Mouse (Mus musculus) myocyte (in vitro differentiated cells): ENCODE results near the gene Gm49358.

Source experiments
- CEBPB ChIP-seq: IDR thresholded peaks from 2 replicates; pipeline ENCODE4 v1.6.1; 2011; ENCODE audit warnings: mild to moderate bottlenecking, moderate library complexity; ENCODE audit not compliant: poor library complexity, insufficient read depth, severe bottlenecking
- E2F4 ChIP-seq: IDR thresholded peaks from one replicate; pipeline ENCODE4 v1.6.1; 2011; ENCODE audit warnings: mild to moderate bottlenecking, control low read depth, moderate library complexity; ENCODE audit not compliant: insufficient read depth
- MAX ChIP-seq: IDR thresholded peaks from one replicate; pipeline ENCODE4 v1.6.1; 2011; ENCODE audit warnings: low read depth, mild to moderate bottlenecking, control low read depth
- MYOD1 ChIP-seq, 3 experiments: IDR thresholded peaks; one replicate each; pipeline ENCODE4 v1.6.1; 2011; ENCODE audit warnings: control low read depth in 2 of 3, low read depth in 2 of 3, mild to moderate bottlenecking in 2 of 3, moderate library complexity in 1 of 3; ENCODE audit not compliant: insufficient read length in 2 of 3, control insufficient read depth in 1 of 3
- MYOG ChIP-seq, 3 experiments: IDR thresholded peaks; one replicate each; pipeline ENCODE4 v1.6.1; 2011; ENCODE audit warnings: control low read depth in 2 of 3, low read depth in 2 of 3, mild to moderate bottlenecking in 2 of 3; ENCODE audit not compliant: insufficient read length in 2 of 3, control insufficient read depth in 1 of 3, insufficient read depth in 1 of 3
- POLR2A ChIP-seq: IDR thresholded peaks from one replicate; pipeline ENCODE4 v1.6.1; 2011; ENCODE audit warnings: low read depth, mild to moderate bottlenecking, control low read depth, moderate library complexity; ENCODE audit not compliant: insufficient read length
- POLR2AphosphoS2 ChIP-seq: IDR thresholded peaks from one replicate; pipeline ENCODE4 v1.6.1; 2011; ENCODE audit warnings: low read depth, control low read depth; ENCODE audit not compliant: insufficient read length
- REST ChIP-seq: IDR thresholded peaks from one replicate; pipeline ENCODE4 v1.6.1; 2011; ENCODE audit warnings: mild to moderate bottlenecking, control low read depth, moderate library complexity; ENCODE audit not compliant: insufficient read depth, insufficient read length
- TCF12 ChIP-seq: IDR thresholded peaks from one replicate; pipeline ENCODE4 v1.6.1; 2011; ENCODE audit warnings: mild to moderate bottlenecking, control low read depth; ENCODE audit not compliant: poor library complexity, insufficient read depth, severe bottlenecking
- TCF3 ChIP-seq: IDR thresholded peaks from one replicate; pipeline ENCODE4 v1.6.1; 2011; ENCODE audit warnings: low read depth, control low read depth; ENCODE audit not compliant: insufficient read length
- USF1 ChIP-seq: IDR thresholded peaks from one replicate; pipeline ENCODE4 v1.6.1; 2011; ENCODE audit warnings: low read depth, mild to moderate bottlenecking, control low read depth, moderate library complexity

GRCm38 (mm10) chr10:86828221-86829135 is 64.7 kb downstream of the Gm49358 start:
- peak; percentile 56 for TF ChIP-seq TCF12
- no peak for TF ChIP-seq MAX
- TF ChIP-seq E2F4, result no peak
- TF ChIP-seq CEBPB, result no peak
- TF ChIP-seq MYOD1 (IDR thresholded peaks at IDR 0.05; ENCODE audit: control insufficient read depth in 1 of 3, insufficient read length in 2 of 3, low read depth in 2 of 3), result peak in 2 of 3 experiments; percentile 72 to 91
- no peak for TF ChIP-seq POLR2A
- TF ChIP-seq POLR2AphosphoS2, result no peak
- TF ChIP-seq USF1, result no peak
- no peak for TF ChIP-seq TCF3
- no peak for TF ChIP-seq REST
- TF ChIP-seq MYOG (IDR thresholded peaks at IDR 0.05; ENCODE audit: control insufficient read depth in 1 of 3, insufficient read depth in 1 of 3, insufficient read length in 2 of 3, low read depth in 2 of 3), result peak in 1 of 3 experiments; percentile 69
